Mouse (Mus musculus) erythroblast, embryonic 14.5 days (primary cell): ENCODE measurements around the gene Mgme1. TPM values are rescaled to one million over a fixed set of nuclear protein-coding genes. Genes with fewer than 3 reads are reported as not detected.

Experiments used
- H3K27me3 ChIP-seq: 2 replicates; pipeline ENCODE4 v1.6.1; 2012; ENCODE audit warnings: inconsistent platforms; ENCODE audit not compliant: control insufficient read depth
- H3K36me3 ChIP-seq: 2 replicates; pipeline ENCODE4 v1.6.1; 2012; ENCODE audit warnings: mild to moderate bottlenecking, inconsistent platforms; ENCODE audit not compliant: control insufficient read depth
- H3K4me1 ChIP-seq: 2 replicates; pipeline ENCODE4 v1.6.1; 2012; ENCODE audit warnings: inconsistent platforms; ENCODE audit not compliant: control insufficient read depth
- H3K4me3 ChIP-seq: replicated peaks from 2 replicates; pipeline ENCODE3; 2012; ENCODE audit warnings: moderate library complexity, mild to moderate bottlenecking, inconsistent platforms
- H3K9me3 ChIP-seq: 2 replicates; pipeline ENCODE4 v1.6.1; 2012; ENCODE audit warnings: low read length, inconsistent platforms, mixed read lengths; ENCODE audit not compliant: control insufficient read depth
- GATA1 ChIP-seq: IDR thresholded peaks from 2 replicates; pipeline ENCODE4 v1.6.1; 2012; ENCODE audit warnings: low read length, inconsistent platforms, mixed read lengths
- TAL1 ChIP-seq: IDR thresholded peaks from 3 replicates; pipeline ENCODE4 v1.6.1; 2012; ENCODE audit warnings: low read length, inconsistent platforms, mixed read lengths
- polyA plus RNA-seq: library from polyadenylated mRNA; stranded (reverse); fragments of >175 nt; gene quantifications from 2 replicates; pipeline ENCODE4 v1.2.3, GENCODE M21; 2012

Mgme1 gene
- polyA plus RNA-seq, 1 experiment = 0.16 TPM

GRCm38 (mm10) chr2:144268446-144269305, 1.8 kb upstream of the Mgme1 start:
- Histone ChIP-seq H3K27me3 (no peaks in the 10 kb centered on the region), H3K36me3 (peaks cover 60% of the 10 kb centered on the region), H3K4me1 (peaks cover 73% of the 10 kb centered on the region), H3K9me3 (no peaks in the 10 kb centered on the region), H3K4me3 (peak overlapping the region; percentile 78)
- TF ChIP-seq TAL1 (no peak), GATA1 (no peak)

- Histone ChIP-seq H3K27me3 (no peaks in the 10 kb centered on the region), H3K4me3 (peak overlapping the region; percentile 78), H3K4me1 (peaks cover 76% of the 10 kb centered on the region), H3K9me3 (no peaks in the 10 kb centered on the region), H3K36me3 (peaks cover 57% of the 10 kb centered on the region)
- TF ChIP-seq GATA1 (no peak), TAL1 (no peak)
Observed at GRCm38 (mm10) chr2:144269306-144269650, 1.2 kb upstream of the Mgme1 start.

- Histone ChIP-seq H3K4me3 (peak overlapping the region; percentile 78), H3K27me3 (no peaks in the 10 kb centered on the region), H3K4me1 (peaks cover 77% of the 10 kb centered on the region), H3K36me3 (peaks cover 55% of the 10 kb centered on the region), H3K9me3 (no peaks in the 10 kb centered on the region)
- TF ChIP-seq TAL1 = no peak
- no peak for TF ChIP-seq GATA1
Observed at GRCm38 (mm10) chr2:144269679-144270475, 586 bp upstream of the Mgme1 start.

GRCm38 (mm10) chr2:144272088-144272487, 1.6 kb downstream of the Mgme1 start:
- TF ChIP-seq GATA1 = no peak
- TF ChIP-seq TAL1 = no peak
- Histone ChIP-seq H3K9me3 (no peaks in the 10 kb centered on the region), H3K36me3 (peaks cover 48% of the 10 kb centered on the region), H3K4me3 (peak overlapping the region; percentile 30), H3K4me1 (peaks cover 70% of the 10 kb centered on the region), H3K27me3 (no peaks in the 10 kb centered on the region)

- peak overlapping the region; percentile 9 for H3K4me3 ChIP-seq
- peaks cover 48% of the 10 kb centered on the region for H3K4me1 ChIP-seq
- TF ChIP-seq TAL1 = no peak
- TF ChIP-seq GATA1 = no peak
- no peaks in the 10 kb centered on the region for H3K27me3 ChIP-seq
- no peaks in the 10 kb centered on the region for H3K9me3 ChIP-seq
- peaks cover 57% of the 10 kb centered on the region for H3K36me3 ChIP-seq
Observed at GRCm38 (mm10) chr2:144274741-144275140, 4.3 kb downstream of the Mgme1 start.

- peaks cover 36% of the 10 kb centered on the region for H3K4me1 ChIP-seq
Observed at GRCm38 (mm10) chr2:144276885-144277284, 6.4 kb downstream of the Mgme1 start.

GRCm38 (mm10) chr2:144279742-144280141, 9.3 kb downstream of the Mgme1 start:
- H3K4me3 ChIP-seq = no peak overlapping the region
- peaks cover 10% of the 10 kb centered on the region for H3K4me1 ChIP-seq
- no peaks in the 10 kb centered on the region for H3K27me3 ChIP-seq
- peaks cover 49% of the 10 kb centered on the region for H3K36me3 ChIP-seq
- H3K9me3 ChIP-seq = no peaks in the 10 kb centered on the region
- TF ChIP-seq TAL1 (no peak), GATA1 (no peak)

More at GRCm38 (mm10) chr2:144276885-144277284, 6.4 kb downstream of the Mgme1 start:
- Histone ChIP-seq H3K27me3 (no peaks in the 10 kb centered on the region), H3K9me3 (no peaks in the 10 kb centered on the region), H3K4me3 (no peak overlapping the region), H3K36me3 (peaks cover 66% of the 10 kb centered on the region)
- no peak for TF ChIP-seq TAL1
- TF ChIP-seq GATA1 = no peak

GRCm38 (mm10) chr2:144280568-144280967, 10.1 kb downstream of the Mgme1 start:
- Histone ChIP-seq H3K4me1 (peaks cover 5% of the 10 kb centered on the region), H3K27me3 (0 out of 2 replicates have a peak, but pooled peaks cover 2% of the 10 kb centered on the region), H3K4me3 (no peak overlapping the region), H3K9me3 (no peaks in the 10 kb centered on the region), H3K36me3 (peaks cover 43% of the 10 kb centered on the region)
- TF ChIP-seq TAL1 (no peak), GATA1 (no peak)

- H3K9me3 ChIP-seq = no peaks in the 10 kb centered on the region
- H3K27me3 ChIP-seq = 0 out of 2 replicates have a peak, but pooled peaks cover 2% of the 10 kb centered on the region
- H3K4me1 ChIP-seq = peaks cover 3% of the 10 kb centered on the region
- H3K36me3 ChIP-seq = peaks cover 40% of the 10 kb centered on the region
- TF ChIP-seq TAL1 (no peak), GATA1 (no peak)
- no peak overlapping the region for H3K4me3 ChIP-seq
Observed at GRCm38 (mm10) chr2:144281417-144281816, 11.0 kb downstream of the Mgme1 start.
